Mouse (Mus musculus) natural killer cell, adult 2 months (primary cell): Measurements from ENCODE around the gene Hadha.

Experiments
- DNase-seq, 2 experiments: peaks; one replicate each; pipeline ENCODE4 v3.0.0; 2022; ENCODE audit warnings: low spot score in 2 of 2

Hadha gene

GRCm38 (mm10) chr5:30154013-30154412, 949 bp downstream of the Hadha start:
- DNase-seq: no peak

GRCm38 (mm10) chr5:30153222-30153621, 1.7 kb downstream of the Hadha start:
- DNase-seq: no peak

- DNase-seq: no peak
Observed at GRCm38 (mm10) chr5:30152413-30152812, 2.5 kb downstream of the Hadha start.

- no peak for DNase-seq
Observed at GRCm38 (mm10) chr5:30152007-30152406, 3.0 kb downstream of the Hadha start.

- no peak for DNase-seq
Observed at GRCm38 (mm10) chr5:30148133-30148920, 6.6 kb downstream of the Hadha start.

- DNase-seq: no peak
Observed at GRCm38 (mm10) chr5:30146526-30146925, 8.4 kb downstream of the Hadha start.

- DNase-seq: no peak
Observed at GRCm38 (mm10) chr5:30138193-30138592, 16.8 kb downstream of the Hadha start.

GRCm38 (mm10) chr5:30137271-30137670, 17.7 kb downstream of the Hadha start:
- no peak for DNase-seq

- no peak for DNase-seq
Observed at GRCm38 (mm10) chr5:30135711-30136231, 19.2 kb downstream of the Hadha start.

GRCm38 (mm10) chr5:30132173-30132572, 22.8 kb downstream of the Hadha start:
- DNase-seq: no peak

GRCm38 (mm10) chr5:30131246-30131645, 23.7 kb downstream of the Hadha start:
- DNase-seq: no peak

GRCm38 (mm10) chr5:30128680-30129079, 26.3 kb downstream of the Hadha start:
- no peak for DNase-seq

GRCm38 (mm10) chr5:30127921-30128597, 26.9 kb downstream of the Hadha start:
- DNase-seq: no peak

- no peak for DNase-seq
Observed at GRCm38 (mm10) chr5:30126756-30127155, 28.2 kb downstream of the Hadha start.

- peak in 1 of 2 experiments; percentile 22 for DNase-seq
Observed at GRCm38 (mm10) chr5:30125587-30125986, 29.4 kb downstream of the Hadha start.

GRCm38 (mm10) chr5:30122481-30122880, 32.5 kb downstream of the Hadha start:
- no peak for DNase-seq

GRCm38 (mm10) chr5:30120106-30120505, 34.9 kb downstream of the Hadha start:
- no peak for DNase-seq

GRCm38 (mm10) chr5:30119163-30119562, 35.8 kb downstream of the Hadha start:
- DNase-seq: no peak

GRCm38 (mm10) chr5:30118018-30118417, 36.9 kb downstream of the Hadha start:
- DNase-seq: no peak

GRCm38 (mm10) chr5:30115718-30116117, 39.2 kb downstream of the Hadha start:
- DNase-seq: no peak

- DNase-seq: no peak
Observed at GRCm38 (mm10) chr5:30114761-30115140, 40.2 kb downstream of the Hadha start.

GRCm38 (mm10) chr5:30113881-30114760, 40.8 kb downstream of the Hadha start:
- DNase-seq: peak in 1 of 2 experiments; percentile 36
